Mouse (Mus musculus) ovary, postnatal 36 days (tissue): ENCODE results near the gene Dffa.
A peak's percentile ranks its signal among the peaks of the same experiment; 100 is the strongest.

Experiments
- DNase-seq: peaks from one replicate; pipeline ENCODE4 v3.0.0; 2022; ENCODE audit warnings: low spot score, mixed read lengths

Dffa gene

DNA sequence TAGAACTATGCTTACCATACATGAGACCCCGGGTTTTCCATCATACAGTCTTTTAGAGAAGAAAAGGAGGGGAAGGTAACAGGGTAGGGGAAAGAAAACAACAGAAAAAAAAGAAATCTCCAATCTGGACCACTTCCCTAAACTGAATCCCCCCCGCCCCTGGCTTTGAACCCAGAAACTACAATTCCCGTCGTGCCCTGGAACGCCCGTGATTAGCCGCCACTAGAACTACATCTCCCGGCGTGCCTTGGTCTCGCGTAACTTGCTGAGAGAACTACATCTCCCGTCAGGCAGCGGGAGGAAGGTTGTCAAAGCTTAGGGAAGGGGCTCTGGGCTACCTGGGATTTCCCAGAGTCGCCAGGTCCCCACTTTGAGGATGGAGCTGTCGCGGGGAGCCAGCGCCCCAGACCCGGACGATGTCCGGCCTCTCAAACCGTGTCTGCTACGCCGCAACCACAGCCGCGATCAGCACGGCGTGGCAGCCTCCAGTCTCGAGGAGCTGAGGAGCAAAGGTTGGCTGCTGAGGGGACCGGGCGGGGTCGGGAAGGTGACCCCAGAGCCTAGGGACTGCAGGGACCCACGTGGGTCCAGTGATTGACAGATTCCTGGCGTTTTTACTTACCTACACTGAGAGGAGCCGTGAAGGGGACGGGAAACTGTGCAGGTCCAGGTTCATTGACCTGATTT lies at the start of gene Dffa:
Gene Dffa (plus strand): TSS at position 272 of the 687 bp plus-strand sequence.
- DNase-seq = peak; percentile 86

GRCm38 (mm10) chr4:149055847-149056246 lies 48.1 kb upstream of the Dffa start:
- DNase-seq = no peak

GRCm38 (mm10) chr4:149056957-149057356 lies 47.0 kb upstream of the Dffa start:
- no peak for DNase-seq

- DNase-seq = no peak
These were observed 46.5 kb upstream of the Dffa start for GRCm38 (mm10) chr4:149057470-149057869.

- DNase-seq = no peak
These were observed 45.6 kb upstream of the Dffa start for GRCm38 (mm10) chr4:149058298-149058697.

DNA sequence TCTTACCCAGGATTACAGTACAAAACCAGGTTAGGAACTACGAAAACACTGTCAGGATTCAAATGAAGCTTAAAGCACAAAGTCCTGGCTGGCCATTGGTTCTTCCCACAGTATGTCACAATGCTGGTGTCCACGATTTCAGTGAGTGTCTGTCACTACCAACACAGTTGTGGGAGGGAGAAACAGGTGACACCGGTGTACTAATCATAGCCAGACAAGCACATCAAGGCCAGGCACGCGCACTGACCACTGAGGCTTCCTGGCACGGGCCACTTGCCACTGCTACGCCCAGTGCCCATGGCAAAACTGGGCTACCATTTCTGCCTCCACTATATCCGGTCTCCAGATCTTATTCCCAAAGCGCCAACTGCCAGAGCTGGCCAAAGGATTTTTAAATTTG lies 44.2 kb upstream of the Dffa start:
- DNase-seq = no peak

GRCm38 (mm10) chr4:149060621-149061431 lies 43.1 kb upstream of the Dffa start:
- no peak for DNase-seq

DNA sequence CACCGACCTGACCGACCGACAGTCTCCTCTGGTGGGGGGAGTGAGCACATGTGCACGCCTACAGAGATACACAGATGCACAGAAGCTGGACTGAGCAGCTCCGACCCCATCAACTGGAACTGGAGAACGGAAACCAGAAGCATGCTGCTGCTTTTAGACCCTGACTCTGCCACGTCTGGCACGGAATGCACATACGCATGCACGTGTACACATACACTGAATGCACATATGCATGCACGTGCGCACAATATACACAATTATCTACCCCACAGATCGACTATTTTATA lies 42.6 kb upstream of the Dffa start:
- DNase-seq = no peak

DNA sequence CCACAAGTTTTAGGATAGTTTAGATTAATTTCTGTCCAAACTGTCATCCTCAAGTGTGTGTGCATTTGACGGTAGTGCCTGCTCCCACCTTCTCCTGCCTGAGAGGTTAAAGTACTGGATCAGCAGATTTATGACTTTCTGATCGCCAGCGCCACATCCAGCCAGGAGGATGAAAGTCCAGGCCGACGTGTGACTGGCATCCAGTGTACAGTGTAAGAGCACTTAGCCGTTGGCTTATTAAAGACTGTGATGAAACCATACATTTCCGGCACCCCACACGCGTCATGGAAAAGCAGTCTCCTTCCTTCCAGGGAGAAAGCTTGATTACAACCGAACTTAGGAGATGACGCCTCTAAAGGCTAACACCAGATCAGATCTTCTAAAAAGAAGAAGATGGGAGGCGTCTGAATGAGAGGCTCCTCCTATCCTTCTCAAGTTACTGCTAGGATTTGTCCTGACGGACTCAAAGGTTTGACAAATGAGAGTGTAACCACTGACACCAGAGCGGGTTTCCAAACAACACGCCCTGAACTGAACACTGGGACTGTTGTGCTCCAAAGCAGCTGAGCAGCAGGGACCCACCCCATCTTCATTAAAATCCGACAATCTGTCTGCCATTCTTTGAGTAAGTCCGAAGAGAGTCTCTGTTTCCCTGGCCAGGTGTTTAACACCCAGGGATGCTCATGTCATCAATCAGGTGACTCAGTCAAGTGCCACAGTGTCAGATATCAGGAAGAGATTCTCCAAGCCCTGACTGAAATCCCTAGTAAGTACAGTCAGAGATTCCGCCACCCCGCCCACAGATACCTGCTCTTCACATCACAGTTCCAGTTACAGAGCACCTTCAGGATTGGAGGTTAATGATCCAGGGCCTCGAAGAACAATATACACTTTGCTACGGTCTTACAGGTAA lies 41.3 kb upstream of the Dffa start:
- no peak for DNase-seq

DNA sequence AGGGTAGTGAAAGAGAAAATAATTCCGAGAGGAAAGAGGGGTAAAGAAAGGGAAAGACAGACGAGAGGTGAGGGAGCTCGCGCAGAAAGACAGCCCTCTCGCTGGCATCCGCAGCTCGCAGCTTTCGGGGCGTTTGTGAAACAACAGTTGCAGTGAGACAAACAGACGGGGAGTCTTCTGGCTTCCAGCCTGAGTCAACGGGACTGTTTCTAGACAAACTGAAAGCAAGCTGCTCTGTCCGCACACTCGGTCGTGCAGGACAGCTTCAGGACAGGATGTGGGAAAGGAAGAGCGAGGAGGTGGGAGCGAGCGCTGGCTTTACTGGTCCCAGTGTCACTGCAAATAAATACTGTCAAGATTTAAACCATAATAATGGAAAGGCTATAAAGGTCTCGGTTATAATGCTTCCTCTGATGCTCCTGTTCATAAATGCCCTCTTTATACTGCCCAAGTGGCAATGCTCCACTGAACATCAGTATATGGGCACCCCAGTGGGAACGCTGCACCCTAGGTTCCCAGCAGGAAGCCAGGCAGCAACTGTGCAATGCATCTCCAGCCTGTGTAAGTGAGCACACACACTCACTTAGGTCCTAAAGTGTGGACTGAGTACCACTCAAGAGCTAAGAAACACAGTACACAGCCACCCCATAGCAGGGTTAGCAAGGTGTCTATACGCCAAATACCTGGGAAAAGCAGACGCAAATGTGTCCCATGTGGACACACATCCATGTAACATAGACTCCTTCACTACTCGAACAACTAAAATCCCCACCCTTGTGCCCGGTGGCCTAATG lies 39.7 kb upstream of the Dffa start:
- DNase-seq = no peak

GRCm38 (mm10) chr4:149066672-149067551 lies 37.0 kb upstream of the Dffa start:
- DNase-seq = no peak

DNA sequence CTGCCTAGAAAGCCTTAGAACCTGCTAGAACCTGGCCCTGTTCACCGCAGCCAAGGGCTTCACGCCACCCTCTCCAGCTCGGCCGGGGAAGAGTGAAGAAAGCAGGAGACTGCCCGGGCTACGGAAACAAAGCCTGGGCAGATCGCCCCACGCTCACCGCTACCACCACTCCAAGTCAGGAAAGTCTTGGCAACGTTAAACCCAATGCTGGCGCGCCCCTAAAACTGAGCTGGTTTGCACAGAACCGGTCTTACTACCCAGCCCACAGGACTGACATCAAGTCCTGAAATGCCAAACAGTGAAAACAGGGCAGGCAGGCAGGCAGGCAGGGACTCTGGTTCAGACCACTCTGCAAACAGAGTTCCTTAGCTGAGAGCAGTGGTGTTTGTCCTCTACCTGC lies 28.9 kb upstream of the Dffa start:
- DNase-seq = no peak

DNA sequence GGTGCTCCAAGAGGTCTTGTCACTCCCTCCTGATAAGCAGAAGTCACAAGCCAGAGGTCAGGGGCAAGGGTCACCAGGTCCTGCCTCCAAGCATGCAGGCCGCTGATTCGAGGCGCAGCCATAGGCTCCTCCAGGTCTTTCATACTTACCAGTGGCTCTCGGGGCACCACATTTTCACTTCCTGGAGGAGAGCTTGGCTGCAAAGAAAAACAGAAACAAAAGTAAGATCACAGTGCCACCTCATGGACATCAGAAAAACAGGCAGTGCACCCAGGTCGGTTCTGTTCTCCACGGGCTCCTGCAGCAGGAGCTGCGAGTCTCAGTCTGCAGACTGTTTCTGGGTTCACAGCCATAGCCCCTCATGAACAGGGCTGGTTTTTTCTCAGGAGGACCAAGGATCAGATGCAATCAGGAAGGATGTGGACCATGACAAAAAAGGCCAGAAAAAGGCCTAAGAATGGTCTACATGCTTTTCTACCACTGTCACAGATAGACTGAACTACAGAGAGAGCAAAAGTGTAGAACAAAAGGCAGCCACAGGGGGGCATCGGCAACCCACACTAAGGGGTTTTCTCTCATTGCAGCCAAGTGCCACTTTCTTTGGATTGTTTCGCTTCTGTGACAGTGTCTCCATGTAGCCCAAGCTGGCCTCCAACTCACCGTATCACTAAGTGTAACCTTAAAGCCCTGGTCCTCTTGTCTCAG lies 27.9 kb upstream of the Dffa start:
- DNase-seq = peak; percentile 69

GRCm38 (mm10) chr4:149078261-149078660 lies 25.7 kb upstream of the Dffa start:
- no peak for DNase-seq

DNA sequence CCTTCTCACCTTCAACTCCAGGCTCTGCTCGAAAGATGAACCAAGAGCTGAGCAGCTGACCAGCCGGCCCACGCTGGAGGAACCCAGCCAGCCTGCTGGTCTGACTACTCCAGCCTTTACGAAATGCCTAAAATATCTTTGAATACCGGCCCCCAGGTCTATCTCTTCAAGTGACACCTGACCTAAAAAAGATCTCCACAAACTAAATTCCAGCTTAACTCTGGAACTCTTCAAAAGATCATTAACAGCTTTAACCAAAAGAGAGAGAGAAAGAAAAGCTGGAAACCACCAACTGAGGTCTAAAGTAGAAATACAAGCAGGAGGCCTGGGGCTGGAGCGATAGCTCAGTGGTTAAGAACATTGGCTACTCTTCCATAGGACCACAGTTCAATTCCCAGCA lies 24.3 kb upstream of the Dffa start:
- DNase-seq = no peak

- DNase-seq = no peak
These were observed 23.8 kb upstream of the Dffa start for GRCm38 (mm10) chr4:149080111-149080510.

DNA sequence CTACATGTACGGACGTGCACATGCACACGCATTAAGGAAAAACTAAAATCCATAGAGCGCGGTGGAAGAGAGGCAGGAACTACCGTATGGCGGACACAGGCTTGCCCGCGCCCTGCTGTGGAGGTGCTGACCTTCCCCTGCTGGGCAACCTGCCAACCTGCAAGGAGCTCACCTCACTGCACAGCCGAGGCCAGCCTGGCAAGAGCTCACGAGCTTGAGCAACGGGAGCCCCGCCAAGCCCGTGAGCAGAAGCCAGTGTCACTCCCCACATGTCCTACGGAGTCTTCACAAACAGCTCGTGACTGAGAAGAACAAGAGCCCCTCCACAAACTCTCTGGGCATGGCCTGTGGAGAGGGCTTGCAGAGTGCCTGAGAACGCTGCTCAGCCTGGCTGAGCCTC lies 22.4 kb upstream of the Dffa start:
- peak; percentile 80 for DNase-seq

DNA sequence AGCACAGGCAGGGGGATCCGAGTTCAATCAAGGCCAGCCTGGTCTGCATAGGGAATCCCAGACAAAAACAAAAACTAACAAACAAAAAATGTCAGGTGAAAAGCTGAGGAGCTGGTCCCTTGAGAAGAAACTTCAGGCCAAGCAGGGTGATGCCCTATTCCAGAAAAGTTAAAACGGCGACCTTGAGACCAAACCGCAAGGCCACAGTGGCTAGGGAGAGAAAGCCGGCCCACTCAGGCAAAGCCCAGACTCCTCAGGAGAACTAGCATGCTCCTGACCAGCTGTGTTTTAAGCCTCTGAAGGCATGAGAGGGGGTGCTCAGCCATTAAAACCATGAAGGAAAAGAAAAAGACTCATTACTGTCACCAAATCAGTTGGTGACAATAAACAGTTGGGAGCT lies 18.6 kb upstream of the Dffa start:
- DNase-seq = peak; percentile 52

DNA sequence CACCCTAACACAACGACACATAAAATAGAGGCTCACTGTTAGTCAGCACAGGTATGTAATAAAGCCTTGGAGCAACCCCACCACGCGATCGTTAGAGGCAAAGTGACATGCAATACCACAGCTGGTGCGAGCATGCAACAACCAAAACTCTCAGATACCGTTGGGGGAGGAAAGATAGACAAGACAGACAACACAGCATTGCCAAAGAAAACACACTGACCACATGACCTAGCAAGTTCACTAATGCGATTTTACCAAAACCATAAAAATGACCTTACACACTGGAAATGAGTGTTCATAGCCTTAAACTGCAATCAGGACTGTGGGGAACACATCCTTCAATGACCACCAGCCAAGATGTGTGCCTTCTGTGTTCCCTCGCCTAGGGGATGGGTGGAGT lies 12.6 kb upstream of the Dffa start:
- DNase-seq = no peak

GRCm38 (mm10) chr4:149097956-149098355 lies 6.0 kb upstream of the Dffa start:
- no peak for DNase-seq
